Mouse (Mus musculus): ENCODE results near the gene Pla2r1. TPM values are rescaled to one million over a fixed set of nuclear protein-coding genes. Genes with fewer than 3 reads are reported as not detected.

The Pla2r1 gene
- polyA plus RNA-seq, 1 experiment from 2014 or later, result 0.65 TPM

- WGBS, result 94% methylated on average over 8 of the region's 8 CpGs
- Histone ChIP-seq H3K27me3 (no peaks in the 10 kb centered on the region), H3K9ac (replicated peaks) (no peak overlapping the region), H3K4me1 (0 out of 2 replicates have a peak, but pooled peaks cover 4% of the 10 kb centered on the region), H3K36me3 (no peaks in the 10 kb centered on the region), H3K4me2 (replicated peaks) (no peak overlapping the region), H3K4me3 (no peak overlapping the region), H3K9me3 (no peaks in the 10 kb centered on the region), H3K27ac (replicated peaks) (no peak overlapping the region)
- no peak for ATAC-seq (ENCODE audit: low FRiP score, low read depth)
Observed at GRCm38 (mm10) chr2:60540346-60540745, 12.8 kb downstream of the Pla2r1 start.

GRCm38 (mm10) chr2:60538710-60539109, 14.4 kb downstream of the Pla2r1 start:
- Histone ChIP-seq H3K36me3 (no peaks in the 10 kb centered on the region), H3K9ac (replicated peaks) (no peak overlapping the region), H3K4me1 (no peaks in the 10 kb centered on the region), H3K27ac (replicated peaks) (no peak overlapping the region), H3K4me2 (replicated peaks) (no peak overlapping the region), H3K9me3 (no peaks in the 10 kb centered on the region), H3K27me3 (no peaks in the 10 kb centered on the region), H3K4me3 (no peak overlapping the region)
- no peak for ATAC-seq (ENCODE audit: low FRiP score, low read depth)
- 75% methylated on average over 5 of the region's 5 CpGs for whole genome bisulfite sequencing

GRCm38 (mm10) chr2:60538274-60538673, 14.8 kb downstream of the Pla2r1 start:
- Histone ChIP-seq H3K27ac (replicated peaks) (no peak overlapping the region), H3K27me3 (no peaks in the 10 kb centered on the region), H3K9me3 (no peaks in the 10 kb centered on the region), H3K4me2 (replicated peaks) (no peak overlapping the region), H3K4me3 (no peak overlapping the region), H3K4me1 (no peaks in the 10 kb centered on the region), H3K9ac (replicated peaks) (no peak overlapping the region), H3K36me3 (no peaks in the 10 kb centered on the region)
- no peak for ATAC-seq (ENCODE audit: low FRiP score, low read depth)
- 88% methylated on average over 4 of the region's 4 CpGs for WGBS

GRCm38 (mm10) chr2:60534755-60535154, 18.4 kb downstream of the Pla2r1 start:
- Histone ChIP-seq H3K4me3 (no peak overlapping the region), H3K27ac (replicated peaks) (no peak overlapping the region), H3K4me2 (replicated peaks) (no peak overlapping the region), H3K27me3 (no peaks in the 10 kb centered on the region), H3K9ac (replicated peaks) (no peak overlapping the region), H3K4me1 (no peaks in the 10 kb centered on the region), H3K9me3 (no peaks in the 10 kb centered on the region), H3K36me3 (no peaks in the 10 kb centered on the region)
- WGBS, result 81% methylated on average over 8 of the region's 8 CpGs
- no peak for ATAC-seq (ENCODE audit: low FRiP score, low read depth)

- H3K9ac ChIP-seq (replicated peaks), result no peak overlapping the region
- 88% methylated on average over 3 of the region's 3 CpGs for WGBS
Observed at GRCm38 (mm10) chr2:60533026-60533425, 20.1 kb downstream of the Pla2r1 start.

GRCm38 (mm10) chr2:60532495-60532894, 20.6 kb downstream of the Pla2r1 start:
- no peak overlapping the region for H3K27ac ChIP-seq (replicated peaks)
- no peak overlapping the region for H3K9ac ChIP-seq (replicated peaks)
- no peaks in the 10 kb centered on the region for H3K4me1 ChIP-seq
- WGBS, result 59% methylated on average over 5 of the region's 5 CpGs
- ATAC-seq (ENCODE audit: low FRiP score, low read depth), result no peak
- no peaks in the 10 kb centered on the region for H3K9me3 ChIP-seq
- H3K36me3 ChIP-seq, result no peaks in the 10 kb centered on the region
- H3K27me3 ChIP-seq, result no peaks in the 10 kb centered on the region
- H3K4me3 ChIP-seq, result no peak overlapping the region
- H3K4me2 ChIP-seq (replicated peaks), result no peak overlapping the region

More at GRCm38 (mm10) chr2:60533026-60533425, 20.1 kb downstream of the Pla2r1 start:
- Histone ChIP-seq H3K4me2 (replicated peaks) (no peak overlapping the region), H3K4me1 (no peaks in the 10 kb centered on the region), H3K9me3 (no peaks in the 10 kb centered on the region), H3K27me3 (no peaks in the 10 kb centered on the region), H3K4me3 (no peak overlapping the region), H3K27ac (replicated peaks) (no peak overlapping the region), H3K36me3 (no peaks in the 10 kb centered on the region)
- ATAC-seq (ENCODE audit: low FRiP score, low read depth), result no peak

- 61% methylated on average over 8 of the region's 8 CpGs for WGBS
- H3K9me3 ChIP-seq, result no peaks in the 10 kb centered on the region
- H3K4me2 ChIP-seq (replicated peaks), result no peak overlapping the region
- H3K27me3 ChIP-seq, result no peaks in the 10 kb centered on the region
- H3K4me3 ChIP-seq, result no peak overlapping the region
- no peak overlapping the region for H3K9ac ChIP-seq (replicated peaks)
- H3K4me1 ChIP-seq, result no peaks in the 10 kb centered on the region
- ATAC-seq (ENCODE audit: low FRiP score, low read depth), result no peak
- no peak overlapping the region for H3K27ac ChIP-seq (replicated peaks)
- no peaks in the 10 kb centered on the region for H3K36me3 ChIP-seq
Observed at GRCm38 (mm10) chr2:60515817-60516216, 37.3 kb downstream of the Pla2r1 start.

- ATAC-seq (ENCODE audit: low FRiP score, low read depth), result no peak
- 73% methylated on average over 4 of the region's 4 CpGs for WGBS
Observed at GRCm38 (mm10) chr2:60514863-60515262, 38.2 kb downstream of the Pla2r1 start.

GRCm38 (mm10) chr2:60510718-60511117, 42.4 kb downstream of the Pla2r1 start:
- H3K27me3 ChIP-seq, result no peaks in the 10 kb centered on the region
- H3K4me1 ChIP-seq, result no peaks in the 10 kb centered on the region
- H3K9ac ChIP-seq (replicated peaks), result no peak overlapping the region
- no peak for ATAC-seq (ENCODE audit: low FRiP score, low read depth)
- WGBS, result 94% methylated on average over 1 of the region's 1 CpGs
- no peaks in the 10 kb centered on the region for H3K36me3 ChIP-seq
- no peak overlapping the region for H3K27ac ChIP-seq (replicated peaks)
- H3K4me2 ChIP-seq (replicated peaks), result no peak overlapping the region
- no peaks in the 10 kb centered on the region for H3K9me3 ChIP-seq
- no peak overlapping the region for H3K4me3 ChIP-seq

More at GRCm38 (mm10) chr2:60514863-60515262, 38.2 kb downstream of the Pla2r1 start:
- H3K9me3 ChIP-seq, result no peaks in the 10 kb centered on the region
- no peak overlapping the region for H3K4me3 ChIP-seq
- H3K27me3 ChIP-seq, result no peaks in the 10 kb centered on the region
- no peak overlapping the region for H3K27ac ChIP-seq (replicated peaks)
- H3K4me2 ChIP-seq (replicated peaks), result no peak overlapping the region
- no peaks in the 10 kb centered on the region for H3K4me1 ChIP-seq
- H3K9ac ChIP-seq (replicated peaks), result no peak overlapping the region
- no peaks in the 10 kb centered on the region for H3K36me3 ChIP-seq

- no peaks in the 10 kb centered on the region for H3K27me3 ChIP-seq
- no peak overlapping the region for H3K4me2 ChIP-seq (replicated peaks)
- no peak overlapping the region for H3K9ac ChIP-seq (replicated peaks)
- no peaks in the 10 kb centered on the region for H3K36me3 ChIP-seq
- no peak for ATAC-seq (ENCODE audit: low FRiP score, low read depth)
- no peak overlapping the region for H3K4me3 ChIP-seq
- WGBS, result 62% methylated on average over 2 of the region's 2 CpGs
- no peak overlapping the region for H3K27ac ChIP-seq (replicated peaks)
- H3K9me3 ChIP-seq, result no peaks in the 10 kb centered on the region
- H3K4me1 ChIP-seq, result no peaks in the 10 kb centered on the region
Observed at GRCm38 (mm10) chr2:60505145-60505544, 48.0 kb downstream of the Pla2r1 start.

GRCm38 (mm10) chr2:60504718-60505117, 48.4 kb downstream of the Pla2r1 start:
- Histone ChIP-seq H3K36me3 (no peaks in the 10 kb centered on the region), H3K27ac (replicated peaks) (no peak overlapping the region), H3K9ac (replicated peaks) (no peak overlapping the region), H3K27me3 (no peaks in the 10 kb centered on the region), H3K4me1 (no peaks in the 10 kb centered on the region), H3K4me2 (replicated peaks) (no peak overlapping the region), H3K4me3 (no peak overlapping the region), H3K9me3 (no peaks in the 10 kb centered on the region)
- 67% methylated on average over 2 of the region's 2 CpGs for WGBS
- no peak for ATAC-seq (ENCODE audit: low FRiP score, low read depth)

- H3K9ac ChIP-seq (replicated peaks), result no peak overlapping the region
- H3K27ac ChIP-seq (replicated peaks), result no peak overlapping the region
- H3K36me3 ChIP-seq, result no peaks in the 10 kb centered on the region
- no peaks in the 10 kb centered on the region for H3K9me3 ChIP-seq
- 89% methylated on average over 4 of the region's 4 CpGs for WGBS
- no peak for ATAC-seq (ENCODE audit: low FRiP score, low read depth)
- H3K4me3 ChIP-seq, result no peak overlapping the region
- no peaks in the 10 kb centered on the region for H3K27me3 ChIP-seq
- H3K4me1 ChIP-seq, result no peaks in the 10 kb centered on the region
- no peak overlapping the region for H3K4me2 ChIP-seq (replicated peaks)
Observed at GRCm38 (mm10) chr2:60503991-60504390, 49.1 kb downstream of the Pla2r1 start.

- no peak overlapping the region for H3K4me2 ChIP-seq (replicated peaks)
- no peak overlapping the region for H3K4me3 ChIP-seq
- H3K9ac ChIP-seq (replicated peaks), result no peak overlapping the region
- no peaks in the 10 kb centered on the region for H3K36me3 ChIP-seq
- ATAC-seq (ENCODE audit: low FRiP score, low read depth), result no peak
- H3K27me3 ChIP-seq, result no peaks in the 10 kb centered on the region
- H3K9me3 ChIP-seq, result no peaks in the 10 kb centered on the region
- H3K27ac ChIP-seq (replicated peaks), result no peak overlapping the region
- 90% methylated on average over 1 of the region's 1 CpGs for WGBS
- no peaks in the 10 kb centered on the region for H3K4me1 ChIP-seq
Observed at GRCm38 (mm10) chr2:60500583-60501116, 52.5 kb downstream of the Pla2r1 start.

Measured in midbrain, embryonic 12.5 days (tissue).